Mouse (Mus musculus): Measurements from ENCODE around the gene Gm37419. TPM values are rescaled to one million over a fixed set of nuclear protein-coding genes. Genes with fewer than 3 reads are reported as not detected.

The Gm37419 gene
- polyA plus RNA-seq, 1 experiment from 2014 or later: not detected

- peaks cover 6% of the 10 kb centered on the region; the same call in 1 of the 2 replicates for H3K4me1 ChIP-seq (ENCODE audit: control insufficient read depth, insufficient read depth, low read length)
- no peak overlapping the region for H3K4me3 ChIP-seq (ENCODE audit: low read length)
- no peak overlapping the region for H3K9ac ChIP-seq (ENCODE audit: low read length)
- H3K27ac ChIP-seq (ENCODE audit: low read length): no peak overlapping the region
- 61% methylated on average over 22 of the region's 22 CpGs for WGBS
- no peak overlapping the region for H3K4me2 ChIP-seq (ENCODE audit: low read depth, low read length)
- H3K9me3 ChIP-seq (replicated peaks; ENCODE audit: control insufficient read depth, low read length): no peaks in the 10 kb centered on the region; the same call in 1 of the 2 replicates
- ATAC-seq (replicated peaks; ENCODE audit: extremely low read depth, insufficient read depth, low FRiP score): no peak
- no peaks in the 10 kb centered on the region for H3K27me3 ChIP-seq (ENCODE audit: control insufficient read depth, insufficient read depth, low read length)
- peaks cover 14% of the 10 kb centered on the region for H3K36me3 ChIP-seq (ENCODE audit: control insufficient read depth, insufficient read depth)
These were observed 24.2 kb upstream of the Gm37419 start for GRCm38 (mm10) chr16:23963896-23964668.

GRCm38 (mm10) chr16:23964706-23965367 lies 23.4 kb upstream of the Gm37419 start:
- H3K27me3 ChIP-seq (ENCODE audit: control insufficient read depth, insufficient read depth, low read length): no peaks in the 10 kb centered on the region
- no peak for ATAC-seq (replicated peaks; ENCODE audit: extremely low read depth, insufficient read depth, low FRiP score)
- H3K4me2 ChIP-seq (ENCODE audit: low read depth, low read length): no peak overlapping the region
- peaks cover 6% of the 10 kb centered on the region; the same call in 1 of the 2 replicates for H3K4me1 ChIP-seq (ENCODE audit: control insufficient read depth, insufficient read depth, low read length)
- H3K4me3 ChIP-seq (ENCODE audit: low read length): no peak overlapping the region
- peaks cover 17% of the 10 kb centered on the region for H3K36me3 ChIP-seq (ENCODE audit: control insufficient read depth, insufficient read depth)
- no peak overlapping the region for H3K27ac ChIP-seq (ENCODE audit: low read length)
- H3K9ac ChIP-seq (ENCODE audit: low read length): no peak overlapping the region
- H3K9me3 ChIP-seq (replicated peaks; ENCODE audit: control insufficient read depth, low read length): no peaks in the 10 kb centered on the region; the same call in 1 of the 2 replicates
- WGBS: 71% methylated on average over 14 of the region's 14 CpGs

GRCm38 (mm10) chr16:23966066-23966465 lies 22.2 kb upstream of the Gm37419 start:
- Histone ChIP-seq H3K4me1 (ENCODE audit: control insufficient read depth, insufficient read depth, low read length) (peaks cover 8% of the 10 kb centered on the region; the same call in 1 of the 2 replicates), H3K9me3 (replicated peaks; ENCODE audit: control insufficient read depth, low read length) (no peaks in the 10 kb centered on the region; the same call in 1 of the 2 replicates), H3K9ac (ENCODE audit: low read length) (no peak overlapping the region), H3K27me3 (ENCODE audit: control insufficient read depth, insufficient read depth, low read length) (no peaks in the 10 kb centered on the region), H3K27ac (ENCODE audit: low read length) (no peak overlapping the region), H3K4me2 (ENCODE audit: low read depth, low read length) (no peak overlapping the region), H3K36me3 (ENCODE audit: control insufficient read depth, insufficient read depth) (peaks cover 17% of the 10 kb centered on the region), H3K4me3 (ENCODE audit: low read length) (no peak overlapping the region)
- no peak for ATAC-seq (replicated peaks; ENCODE audit: extremely low read depth, insufficient read depth, low FRiP score)
- 80% methylated on average over 14 of the region's 14 CpGs for WGBS

- Histone ChIP-seq H3K27ac (ENCODE audit: low read length) (no peak overlapping the region), H3K4me1 (ENCODE audit: control insufficient read depth, insufficient read depth, low read length) (peaks cover 8% of the 10 kb centered on the region; the same call in 1 of the 2 replicates), H3K36me3 (ENCODE audit: control insufficient read depth, insufficient read depth) (peaks cover 18% of the 10 kb centered on the region), H3K9ac (ENCODE audit: low read length) (no peak overlapping the region), H3K4me2 (ENCODE audit: low read depth, low read length) (no peak overlapping the region), H3K4me3 (ENCODE audit: low read length) (no peak overlapping the region), H3K9me3 (replicated peaks; ENCODE audit: control insufficient read depth, low read length) (no peaks in the 10 kb centered on the region; the same call in 1 of the 2 replicates), H3K27me3 (ENCODE audit: control insufficient read depth, insufficient read depth, low read length) (no peaks in the 10 kb centered on the region)
- no peak for ATAC-seq (replicated peaks; ENCODE audit: extremely low read depth, insufficient read depth, low FRiP score)
- 84% methylated on average over 7 of the region's 7 CpGs for WGBS
These were observed 21.0 kb upstream of the Gm37419 start for GRCm38 (mm10) chr16:23967301-23967700.

GRCm38 (mm10) chr16:23968888-23969287 lies 19.4 kb upstream of the Gm37419 start:
- WGBS: 74% methylated on average over 4 of the region's 4 CpGs
- ATAC-seq (replicated peaks; ENCODE audit: extremely low read depth, insufficient read depth, low FRiP score): no peak
- H3K27me3 ChIP-seq (ENCODE audit: control insufficient read depth, insufficient read depth, low read length): no peaks in the 10 kb centered on the region

GRCm38 (mm10) chr16:23969919-23970318 lies 18.4 kb upstream of the Gm37419 start:
- Histone ChIP-seq H3K36me3 (ENCODE audit: control insufficient read depth, insufficient read depth) (peaks cover 21% of the 10 kb centered on the region), H3K27me3 (ENCODE audit: control insufficient read depth, insufficient read depth, low read length) (no peaks in the 10 kb centered on the region), H3K9me3 (replicated peaks; ENCODE audit: control insufficient read depth, low read length) (no peaks in the 10 kb centered on the region; the same call in 1 of the 2 replicates), H3K27ac (ENCODE audit: low read length) (no peak overlapping the region), H3K4me3 (ENCODE audit: low read length) (no peak overlapping the region), H3K4me2 (ENCODE audit: low read depth, low read length) (no peak overlapping the region), H3K4me1 (ENCODE audit: control insufficient read depth, insufficient read depth, low read length) (peaks cover 12% of the 10 kb centered on the region), H3K9ac (ENCODE audit: low read length) (no peak overlapping the region)
- ATAC-seq (replicated peaks; ENCODE audit: extremely low read depth, insufficient read depth, low FRiP score): no peak
- 59% methylated on average over 14 of the region's 14 CpGs for WGBS

More at GRCm38 (mm10) chr16:23968888-23969287, 19.4 kb upstream of the Gm37419 start:
- no peak overlapping the region for H3K9ac ChIP-seq (ENCODE audit: low read length)
- no peak overlapping the region for H3K4me2 ChIP-seq (ENCODE audit: low read depth, low read length)
- no peak overlapping the region for H3K4me3 ChIP-seq (ENCODE audit: low read length)
- H3K36me3 ChIP-seq (ENCODE audit: control insufficient read depth, insufficient read depth): peaks cover 21% of the 10 kb centered on the region
- H3K27ac ChIP-seq (ENCODE audit: low read length): no peak overlapping the region
- peaks cover 15% of the 10 kb centered on the region for H3K4me1 ChIP-seq (ENCODE audit: control insufficient read depth, insufficient read depth, low read length)
- no peaks in the 10 kb centered on the region; the same call in 1 of the 2 replicates for H3K9me3 ChIP-seq (replicated peaks; ENCODE audit: control insufficient read depth, low read length)

- WGBS: 71% methylated on average over 20 of the region's 20 CpGs
- Histone ChIP-seq H3K4me2 (ENCODE audit: low read depth, low read length) (no peak overlapping the region), H3K27me3 (ENCODE audit: control insufficient read depth, insufficient read depth, low read length) (no peaks in the 10 kb centered on the region), H3K36me3 (ENCODE audit: control insufficient read depth, insufficient read depth) (peaks cover 21% of the 10 kb centered on the region), H3K27ac (ENCODE audit: low read length) (no peak overlapping the region), H3K4me1 (ENCODE audit: control insufficient read depth, insufficient read depth, low read length) (peaks cover 12% of the 10 kb centered on the region), H3K9ac (ENCODE audit: low read length) (no peak overlapping the region), H3K9me3 (replicated peaks; ENCODE audit: control insufficient read depth, low read length) (no peaks in the 10 kb centered on the region; the same call in 1 of the 2 replicates), H3K4me3 (ENCODE audit: low read length) (no peak overlapping the region)
- ATAC-seq (replicated peaks; ENCODE audit: extremely low read depth, insufficient read depth, low FRiP score): no peak
These were observed 16.0 kb upstream of the Gm37419 start for GRCm38 (mm10) chr16:23972126-23972740.

GRCm38 (mm10) chr16:23972901-23973300 lies 15.4 kb upstream of the Gm37419 start:
- H3K4me3 ChIP-seq (ENCODE audit: low read length): no peak overlapping the region
- no peak for ATAC-seq (replicated peaks; ENCODE audit: extremely low read depth, insufficient read depth, low FRiP score)
- no peak overlapping the region for H3K4me2 ChIP-seq (ENCODE audit: low read depth, low read length)
- H3K9ac ChIP-seq (ENCODE audit: low read length): no peak overlapping the region
- H3K36me3 ChIP-seq (ENCODE audit: control insufficient read depth, insufficient read depth): peaks cover 14% of the 10 kb centered on the region
- no peaks in the 10 kb centered on the region for H3K27me3 ChIP-seq (ENCODE audit: control insufficient read depth, insufficient read depth, low read length)
- WGBS: 46% methylated on average over 11 of the region's 11 CpGs
- no peak overlapping the region for H3K27ac ChIP-seq (ENCODE audit: low read length)
- H3K9me3 ChIP-seq (replicated peaks; ENCODE audit: control insufficient read depth, low read length): no peaks in the 10 kb centered on the region; the same call in 1 of the 2 replicates
- H3K4me1 ChIP-seq (ENCODE audit: control insufficient read depth, insufficient read depth, low read length): peaks cover 12% of the 10 kb centered on the region

Measured in heart, embryonic 16.5 days (tissue).